Mouse (Mus musculus): Measurements from ENCODE around the gene Cpn1. TPM values are rescaled to one million over a fixed set of nuclear protein-coding genes. Genes with fewer than 3 reads are reported as not detected.

Cpn1 gene
- polyA plus RNA-seq, 1 experiment: 0.27 TPM

DNA sequence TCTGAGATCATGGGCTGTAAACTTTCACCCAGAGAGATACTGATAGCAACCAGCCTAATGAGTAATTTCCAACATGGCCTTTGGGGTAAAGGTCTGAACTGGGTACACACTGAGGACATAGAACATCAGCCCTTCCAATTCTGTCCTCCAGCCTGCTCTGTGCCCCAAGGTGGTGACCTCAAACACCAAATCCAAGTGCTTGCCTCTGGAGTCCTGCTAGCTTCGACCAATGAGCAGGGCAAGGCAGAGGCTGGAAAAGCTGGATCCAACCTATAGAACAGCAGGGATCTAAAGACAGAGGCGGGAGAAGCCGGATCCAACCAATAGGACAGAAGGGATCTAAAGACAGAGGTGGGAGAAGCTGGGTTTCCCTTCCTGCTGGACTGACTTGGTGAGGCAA lies 67.5 kb downstream of the Cpn1 start:
- no peak for DNase-seq
- Histone ChIP-seq H3K4me3 (ENCODE audit: control insufficient read depth, insufficient read depth, low read length) (no peak overlapping the region), H3K27me3 (ENCODE audit: control insufficient read depth, insufficient read depth, low read length) (no peaks in the 10 kb centered on the region), H3K4me1 (replicated peaks; ENCODE audit: control insufficient read depth, insufficient read depth, low read length) (peaks cover 14% of the 10 kb centered on the region), H3K27ac (ENCODE audit: control insufficient read depth, insufficient read depth, low read length) (no peak overlapping the region), H3K36me3 (ENCODE audit: control insufficient read depth, insufficient read depth, low read length) (no peaks in the 10 kb centered on the region)
- no peak for TF ChIP-seq CTCF (IDR thresholded peaks at IDR 0.05; ENCODE audit: borderline replicate concordance, control insufficient read depth, extremely low read depth, insufficient read depth, low read length, poor library complexity)
- TF ChIP-seq POLR2A (IDR thresholded peaks at IDR 0.05; ENCODE audit: control insufficient read depth, extremely low read depth, insufficient read depth, low read length, poor library complexity): no peak
- WGBS: 96% methylated on average over 3 of the region's 3 CpGs

DNA sequence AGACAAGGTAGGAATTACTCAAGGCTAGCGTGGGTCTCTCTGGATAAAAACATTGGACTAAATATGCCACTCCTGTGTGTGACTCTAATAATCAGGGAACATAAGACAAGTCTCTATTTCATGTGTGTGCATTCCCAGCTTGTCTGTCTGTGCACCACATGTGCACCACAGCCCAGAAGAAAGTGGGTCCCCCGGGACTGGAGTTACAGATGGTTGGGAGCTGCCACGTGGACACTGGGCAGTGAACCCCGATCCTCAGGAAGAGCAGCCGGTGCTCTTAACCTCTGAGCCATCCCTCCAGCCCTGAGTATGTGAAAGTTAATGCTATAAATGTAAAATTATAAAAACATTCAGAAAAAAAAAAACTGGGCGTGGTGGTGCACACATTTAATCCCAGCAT lies 68.6 kb downstream of the Cpn1 start:
- H3K36me3 ChIP-seq (ENCODE audit: control insufficient read depth, insufficient read depth, low read length): no peaks in the 10 kb centered on the region
- H3K4me1 ChIP-seq (replicated peaks; ENCODE audit: control insufficient read depth, insufficient read depth, low read length): peaks cover 14% of the 10 kb centered on the region
- H3K4me3 ChIP-seq (ENCODE audit: control insufficient read depth, insufficient read depth, low read length): no peak overlapping the region
- no peak overlapping the region for H3K27ac ChIP-seq (ENCODE audit: control insufficient read depth, insufficient read depth, low read length)
- DNase-seq: no peak
- no peak for TF ChIP-seq CTCF (IDR thresholded peaks at IDR 0.05; ENCODE audit: borderline replicate concordance, control insufficient read depth, extremely low read depth, insufficient read depth, low read length, poor library complexity)
- no peak for TF ChIP-seq POLR2A (IDR thresholded peaks at IDR 0.05; ENCODE audit: control insufficient read depth, extremely low read depth, insufficient read depth, low read length, poor library complexity)
- no peaks in the 10 kb centered on the region for H3K27me3 ChIP-seq (ENCODE audit: control insufficient read depth, insufficient read depth, low read length)
- WGBS: 73% methylated on average over 6 of the region's 6 CpGs

DNA sequence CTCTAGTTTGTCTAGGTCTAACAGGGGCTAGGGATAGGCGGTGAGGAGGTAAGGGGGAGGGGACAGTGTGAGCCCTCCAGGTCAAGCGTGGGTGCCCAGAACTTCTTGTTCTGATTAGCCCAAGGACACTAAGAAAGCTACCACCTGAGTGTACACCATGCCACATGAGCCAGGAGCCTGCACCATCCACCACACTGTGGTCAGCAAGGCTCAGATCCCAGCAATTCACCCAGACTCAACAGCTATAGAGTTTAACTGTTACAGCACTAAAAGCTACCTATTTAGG lies 69.0 kb downstream of the Cpn1 start:
- Histone ChIP-seq H3K4me3 (ENCODE audit: control insufficient read depth, insufficient read depth, low read length) (peak overlapping the region; percentile 36), H3K27ac (ENCODE audit: control insufficient read depth, insufficient read depth, low read length) (peak overlapping the region; percentile 39; the same call in 1 of the 2 replicates), H3K4me1 (replicated peaks; ENCODE audit: control insufficient read depth, insufficient read depth, low read length) (peaks cover 14% of the 10 kb centered on the region), H3K27me3 (ENCODE audit: control insufficient read depth, insufficient read depth, low read length) (no peaks in the 10 kb centered on the region), H3K36me3 (ENCODE audit: control insufficient read depth, insufficient read depth, low read length) (no peaks in the 10 kb centered on the region)
- DNase-seq: no peak
- TF ChIP-seq CTCF (IDR thresholded peaks at IDR 0.05; ENCODE audit: borderline replicate concordance, control insufficient read depth, extremely low read depth, insufficient read depth, low read length, poor library complexity): no peak
- TF ChIP-seq POLR2A (IDR thresholded peaks at IDR 0.05; ENCODE audit: control insufficient read depth, extremely low read depth, insufficient read depth, low read length, poor library complexity): no peak
- WGBS: 28% methylated on average over 2 of the region's 2 CpGs

DNA sequence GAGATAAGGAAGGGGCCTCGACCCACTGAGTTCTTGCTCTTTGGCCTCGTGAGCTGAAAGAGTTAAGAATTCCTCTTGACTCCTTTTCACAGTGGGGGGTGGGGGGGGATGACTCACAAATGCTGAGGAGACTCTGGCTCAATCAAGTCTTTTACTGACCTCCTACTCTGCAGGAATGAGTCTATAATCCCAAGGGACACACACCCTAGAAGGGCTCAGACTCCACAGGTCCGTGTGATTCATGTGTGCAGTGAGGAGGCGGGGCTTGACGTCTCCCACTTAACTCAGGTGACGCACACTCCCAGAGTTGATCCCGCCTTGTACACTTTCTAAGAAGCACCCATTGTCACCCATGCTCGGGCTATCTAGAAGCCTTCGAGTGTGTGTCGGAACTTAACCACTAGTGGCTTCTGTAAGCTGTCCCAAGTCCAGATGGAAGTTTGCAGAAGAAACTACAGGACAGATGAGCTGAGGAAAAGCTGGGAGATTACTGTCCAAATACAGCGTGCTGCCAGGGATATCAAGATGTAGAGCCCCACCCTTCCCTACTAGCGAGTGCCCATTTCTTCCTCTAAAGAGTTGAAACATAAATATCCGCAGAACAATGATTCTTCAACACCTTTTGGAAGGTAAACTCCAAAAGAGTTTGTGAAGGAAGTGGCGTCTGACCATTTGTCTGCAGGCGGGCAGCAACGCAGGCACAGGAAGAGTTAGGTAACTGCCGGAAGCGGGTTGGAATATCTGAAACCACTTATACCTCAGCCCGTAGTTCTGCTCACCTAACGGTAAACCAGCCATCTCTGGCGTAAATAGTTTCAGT lies 69.6 kb downstream of the Cpn1 start:
- 41% methylated on average over 21 of the region's 21 CpGs for WGBS
- peaks cover 14% of the 10 kb centered on the region for H3K4me1 ChIP-seq (replicated peaks; ENCODE audit: control insufficient read depth, insufficient read depth, low read length)
- peak overlapping the region; percentile 39; the same call in 1 of the 2 replicates for H3K27ac ChIP-seq (ENCODE audit: control insufficient read depth, insufficient read depth, low read length)
- peak overlapping the region; percentile 36 for H3K4me3 ChIP-seq (ENCODE audit: control insufficient read depth, insufficient read depth, low read length)
- H3K36me3 ChIP-seq (ENCODE audit: control insufficient read depth, insufficient read depth, low read length): no peaks in the 10 kb centered on the region
- H3K27me3 ChIP-seq (ENCODE audit: control insufficient read depth, insufficient read depth, low read length): no peaks in the 10 kb centered on the region
- TF ChIP-seq CTCF (IDR thresholded peaks at IDR 0.05; ENCODE audit: borderline replicate concordance, control insufficient read depth, extremely low read depth, insufficient read depth, low read length, poor library complexity) (no peak), POLR2A (IDR thresholded peaks at IDR 0.05; ENCODE audit: control insufficient read depth, extremely low read depth, insufficient read depth, low read length, poor library complexity) (no peak)
- DNase-seq: peak; percentile 17

DNA sequence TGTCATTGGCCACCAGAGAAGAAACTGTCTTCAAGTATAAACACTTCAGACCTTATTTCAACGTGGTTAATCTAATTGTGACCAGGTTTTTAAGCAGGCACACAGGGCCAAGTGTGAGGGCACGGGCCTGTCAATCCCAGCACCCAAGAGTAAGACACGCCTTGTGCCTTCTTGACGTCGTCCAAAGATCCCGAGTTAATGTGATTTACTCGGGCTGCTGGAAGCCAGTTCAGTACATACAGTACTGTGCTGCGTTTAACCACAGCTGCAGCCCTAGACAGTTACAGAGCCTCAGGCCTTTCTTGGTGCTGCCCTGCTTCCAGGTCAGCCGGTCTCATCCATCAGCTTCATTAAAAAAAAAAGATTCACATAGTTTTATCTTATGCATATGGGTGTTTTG lies 70.9 kb downstream of the Cpn1 start:
- 93% methylated on average over 9 of the region's 9 CpGs for WGBS
- DNase-seq: no peak
- Histone ChIP-seq H3K27ac (ENCODE audit: control insufficient read depth, insufficient read depth, low read length) (no peak overlapping the region), H3K4me3 (ENCODE audit: control insufficient read depth, insufficient read depth, low read length) (no peak overlapping the region), H3K27me3 (ENCODE audit: control insufficient read depth, insufficient read depth, low read length) (no peaks in the 10 kb centered on the region), H3K36me3 (ENCODE audit: control insufficient read depth, insufficient read depth, low read length) (0 out of 2 replicates have a peak, but pooled peaks cover 3% of the 10 kb centered on the region), H3K4me1 (replicated peaks; ENCODE audit: control insufficient read depth, insufficient read depth, low read length) (peaks cover 11% of the 10 kb centered on the region)
- no peak for TF ChIP-seq CTCF (IDR thresholded peaks at IDR 0.05; ENCODE audit: borderline replicate concordance, control insufficient read depth, extremely low read depth, insufficient read depth, low read length, poor library complexity)
- no peak for TF ChIP-seq POLR2A (IDR thresholded peaks at IDR 0.05; ENCODE audit: control insufficient read depth, extremely low read depth, insufficient read depth, low read length, poor library complexity)

DNA sequence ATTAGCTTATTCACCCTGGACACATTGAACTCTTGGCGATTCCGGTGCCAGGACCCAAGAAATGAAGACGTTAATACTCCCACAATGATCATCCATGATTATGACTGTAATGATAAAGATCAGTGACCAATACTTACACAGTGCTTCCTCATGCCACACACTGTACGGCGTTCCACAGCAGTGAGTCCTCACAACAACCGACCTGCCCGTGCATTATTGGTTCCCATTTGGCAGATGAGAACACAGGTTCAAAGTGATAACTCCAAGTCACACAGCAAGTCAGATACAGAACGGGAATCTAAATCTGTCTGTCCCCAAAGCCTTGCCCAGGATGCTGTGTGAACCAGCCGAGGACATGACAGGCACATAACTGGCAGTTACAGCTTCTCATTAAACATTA lies 71.4 kb downstream of the Cpn1 start:
- no peak for DNase-seq
- no peak overlapping the region for H3K27ac ChIP-seq (ENCODE audit: control insufficient read depth, insufficient read depth, low read length)
- H3K4me3 ChIP-seq (ENCODE audit: control insufficient read depth, insufficient read depth, low read length): no peak overlapping the region
- TF ChIP-seq CTCF (IDR thresholded peaks at IDR 0.05; ENCODE audit: borderline replicate concordance, control insufficient read depth, extremely low read depth, insufficient read depth, low read length, poor library complexity) (no peak), POLR2A (IDR thresholded peaks at IDR 0.05; ENCODE audit: control insufficient read depth, extremely low read depth, insufficient read depth, low read length, poor library complexity) (no peak)
- no peaks in the 10 kb centered on the region for H3K27me3 ChIP-seq (ENCODE audit: control insufficient read depth, insufficient read depth, low read length)
- WGBS: 96% methylated on average over 9 of the region's 9 CpGs
- H3K4me1 ChIP-seq (replicated peaks; ENCODE audit: control insufficient read depth, insufficient read depth, low read length): peaks cover 11% of the 10 kb centered on the region
- 0 out of 2 replicates have a peak, but pooled peaks cover 5% of the 10 kb centered on the region for H3K36me3 ChIP-seq (ENCODE audit: control insufficient read depth, insufficient read depth, low read length)
